Mouse (Mus musculus): ENCODE measurements at regions not wholly inside any gene's neighbourhood (a gene's known extent, or its start where the extent isn't known, plus 50 kb on each side); places are given as distances from the start of the nearest gene placed in this dataset.

DNA sequence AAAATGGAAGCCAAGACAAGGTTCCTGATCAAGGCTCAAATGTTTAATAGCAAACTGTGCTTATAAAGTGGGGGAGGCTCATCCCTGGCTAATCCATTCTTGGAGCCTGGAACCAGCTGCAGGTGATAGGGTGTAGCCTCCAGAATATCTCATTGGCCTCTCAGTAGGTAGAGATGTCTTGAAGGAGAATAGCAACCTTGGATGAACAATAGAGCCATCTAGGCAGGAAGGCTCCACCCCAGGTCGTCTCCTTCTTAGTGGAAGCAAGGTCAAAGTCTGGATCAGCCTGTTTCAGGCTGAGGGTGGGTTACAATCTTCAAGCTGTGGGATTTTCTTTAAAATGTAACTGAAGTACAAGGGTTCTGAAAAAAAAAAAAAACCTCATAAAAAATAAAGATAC lies 63.9 kb upstream of the Esp8 start:
- DNase-seq (ENCODE audit: low spot score), result no peak

DNA sequence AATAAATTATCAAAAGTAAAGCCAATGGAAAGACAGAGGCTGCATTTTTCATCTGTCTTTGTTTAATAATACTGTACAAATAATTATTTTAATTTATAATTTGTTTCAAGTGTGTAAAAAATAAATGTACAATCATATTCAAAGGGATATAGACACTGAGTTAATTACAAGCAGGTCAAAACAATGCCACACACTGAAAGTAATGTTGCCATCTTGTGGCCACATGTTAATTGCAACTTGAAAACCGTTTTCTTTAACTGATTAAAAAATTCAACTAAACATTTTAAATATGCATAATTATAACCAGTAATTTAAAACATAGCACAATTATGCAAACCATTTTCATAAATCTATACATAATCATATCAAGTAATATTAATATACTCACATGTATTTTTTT lies 89.4 kb upstream of the Esp8 start:
- peak; percentile 35 for DNase-seq (ENCODE audit: low spot score)

DNA sequence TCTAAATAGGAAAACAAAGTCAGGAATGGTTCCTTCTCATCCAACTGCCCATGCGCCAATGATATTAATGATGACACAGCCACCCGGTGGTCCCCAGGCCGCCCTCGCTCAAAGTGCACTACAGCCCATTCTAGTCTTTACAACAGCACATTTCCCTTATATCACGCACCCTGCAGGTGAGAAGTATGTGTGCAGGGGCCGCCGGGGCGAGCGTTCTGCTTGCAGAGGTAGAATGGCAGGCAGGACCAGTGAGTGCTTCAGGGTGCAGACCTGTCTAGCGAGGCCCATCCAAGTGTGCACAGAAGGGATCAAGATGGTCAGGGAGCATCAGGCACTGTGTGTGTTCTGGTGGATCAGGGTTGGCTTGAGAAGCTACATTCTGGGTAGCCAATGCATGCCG lies 99.6 kb upstream of the Crisp1 start:
- DNase-seq (ENCODE audit: low spot score), result no peak

DNA sequence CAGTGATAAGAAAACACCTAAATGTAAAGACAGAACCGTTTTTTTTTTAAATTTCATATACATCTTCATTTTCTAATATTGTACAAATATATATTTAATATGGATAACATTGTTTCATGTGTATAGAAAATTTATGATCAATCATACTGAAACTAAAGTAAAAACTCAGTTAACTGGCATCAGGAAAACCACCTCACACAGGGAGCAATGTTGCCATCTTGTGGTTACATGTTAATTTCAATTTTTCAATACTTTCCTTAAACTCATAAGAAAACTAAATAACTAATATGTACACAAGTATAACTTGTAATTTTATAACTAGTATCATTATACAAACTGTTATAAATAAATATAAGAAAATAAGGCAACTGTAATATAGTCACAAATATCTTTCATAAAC lies 65.6 kb upstream of the Crisp1 start:
- no peak for DNase-seq (ENCODE audit: low spot score)

DNA sequence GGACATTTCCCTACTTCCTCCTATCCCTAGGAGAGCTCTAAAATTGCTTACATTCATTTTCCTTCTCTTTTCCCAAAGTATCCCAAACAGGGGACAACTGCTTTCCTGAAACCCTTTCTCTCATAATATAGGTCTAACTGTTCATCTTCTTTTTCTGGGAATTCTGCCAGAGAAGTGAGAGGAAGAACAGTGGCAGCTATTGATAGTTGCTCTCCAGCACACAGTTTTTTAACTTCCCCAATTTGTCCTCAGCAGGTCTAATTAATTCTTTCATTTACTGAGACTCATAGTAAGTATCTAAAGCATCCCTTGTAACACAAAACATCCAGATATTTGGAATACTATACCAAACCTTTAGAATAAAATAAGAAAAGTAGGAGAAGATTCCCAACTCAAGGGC lies 53.7 kb upstream of the Crisp1 start:
- DNase-seq (ENCODE audit: low spot score), result no peak
